Mouse (Mus musculus) cortical plate, adult 2 months (tissue): ENCODE results near the gene Orai2. TPM values are rescaled to one million over a fixed set of nuclear protein-coding genes. Genes with fewer than 3 reads are reported as not detected.
A peak's percentile ranks its signal among the peaks of the same experiment; 100 is the strongest.
"Not testable (repeated sequence)": the region's sequence is repeated elsewhere in the genome, so short reads cannot be mapped to it uniquely, and the experiment has no call there.

Source experiments
- H3K27ac ChIP-seq: fragments of 200-500 bp; 2 replicates; pipeline ENCODE4 v1.5.1; 2012; ENCODE audit warnings: low read length, control low read depth, inconsistent platforms; ENCODE audit not compliant: insufficient read depth
- H3K4me1 ChIP-seq: fragments of 200-500 bp; 2 replicates; pipeline ENCODE4 v1.6.1; 2011; ENCODE audit warnings: low read length; ENCODE audit not compliant: control insufficient read depth, insufficient read depth
- H3K4me3 ChIP-seq: fragments of 200-500 bp; 2 replicates; pipeline ENCODE4 v1.5.1; 2011; ENCODE audit warnings: mild to moderate bottlenecking, low read length, control low read depth; ENCODE audit not compliant: insufficient read depth
- CTCF ChIP-seq: fragments of 200-500 bp; IDR thresholded peaks from 2 replicates; pipeline ENCODE4 v1.5.1; 2011; ENCODE audit warnings: mild to moderate bottlenecking, control low read depth, low read length; ENCODE audit not compliant: insufficient read depth; ENCODE audit errors: extremely low read depth
- POLR2A ChIP-seq: fragments of 200-500 bp; IDR thresholded peaks from 2 replicates; pipeline ENCODE4 v1.6.1; 2011; ENCODE audit warnings: mild to moderate bottlenecking, low read length, control low read depth; ENCODE audit not compliant: insufficient read depth; ENCODE audit errors: extremely low read depth
- polyA plus RNA-seq: library from polyadenylated mRNA; depleted of rRNA; stranded (reverse); fragments of >200 nt; gene quantifications from 2 replicates; pipeline ENCODE4 v1.2.3, GENCODE M21; 2012

The Orai2 gene
- polyA plus RNA-seq, 1 experiment = 54.6 TPM

GRCm38 (mm10) chr5:136173606-136174463 is 3.3 kb upstream of the Orai2 start:
- Histone ChIP-seq H3K27ac (no peak overlapping the region), H3K4me1 (no peaks in the 10 kb centered on the region), H3K4me3 (no peak overlapping the region)
- TF ChIP-seq POLR2A (no peak), CTCF (no peak)

- TF ChIP-seq POLR2A (no peak), CTCF (no peak)
- no peak overlapping the region for H3K27ac ChIP-seq
These were observed 2.4 kb upstream of the Orai2 start for GRCm38 (mm10) chr5:136172939-136173338.

GRCm38 (mm10) chr5:136171363-136172341 is 1.1 kb upstream of the Orai2 start:
- H3K4me3 ChIP-seq = peak overlapping the region; percentile 48; the same call in 1 of the 2 replicates
- TF ChIP-seq POLR2A (no peak), CTCF (no peak)
- H3K4me1 ChIP-seq = no peaks in the 10 kb centered on the region
- no peak overlapping the region for H3K27ac ChIP-seq

More at GRCm38 (mm10) chr5:136172939-136173338, 2.4 kb upstream of the Orai2 start:
- H3K4me3 ChIP-seq = no peak overlapping the region
- H3K4me1 ChIP-seq = no peaks in the 10 kb centered on the region

GRCm38 (mm10) chr5:136169626-136170511 is 644 bp downstream of the Orai2 start:
- no peak overlapping the region for H3K27ac ChIP-seq
- no peak for TF ChIP-seq POLR2A
- no peak for TF ChIP-seq CTCF
- peak overlapping the region; percentile 48 for H3K4me3 ChIP-seq
- H3K4me1 ChIP-seq = no peaks in the 10 kb centered on the region

- no peaks in the 10 kb centered on the region for H3K4me1 ChIP-seq
- H3K4me3 ChIP-seq = no peak overlapping the region
- H3K27ac ChIP-seq = no peak overlapping the region
- TF ChIP-seq CTCF (peak; percentile 12; the same call in 1 of the 2 replicates), POLR2A (no peak)
These were observed 2.4 kb downstream of the Orai2 start for GRCm38 (mm10) chr5:136168071-136168470.

GRCm38 (mm10) chr5:136167296-136167695 is 3.2 kb downstream of the Orai2 start:
- H3K4me3 ChIP-seq = no peak overlapping the region
- H3K27ac ChIP-seq = no peak overlapping the region
- TF ChIP-seq CTCF (no peak), POLR2A (no peak)
- H3K4me1 ChIP-seq = no peaks in the 10 kb centered on the region

DNA sequence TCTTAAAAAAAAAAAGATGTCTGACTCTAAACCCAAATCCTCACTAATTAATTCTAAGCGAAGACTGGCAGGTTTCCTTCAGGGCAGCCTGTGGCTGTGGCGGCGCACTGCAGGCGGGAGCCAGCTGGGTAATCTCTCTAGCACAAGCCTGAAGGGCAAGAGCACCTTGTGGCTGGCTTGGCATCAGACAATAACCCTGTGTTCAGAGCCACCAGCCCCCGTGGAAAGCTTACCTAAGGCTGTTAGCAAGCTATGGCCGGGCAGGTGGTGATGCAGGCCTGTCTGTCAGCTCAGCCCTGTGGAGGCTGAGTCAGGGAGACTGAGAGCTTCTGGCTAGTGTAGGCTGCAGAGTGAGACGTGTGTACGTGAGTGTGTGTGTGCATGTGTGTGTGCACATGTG is 5.3 kb downstream of the Orai2 start:
- TF ChIP-seq CTCF = no peak
- TF ChIP-seq POLR2A = no peak
- Histone ChIP-seq H3K4me3 (no peak overlapping the region), H3K27ac (no peak overlapping the region), H3K4me1 (no peaks in the 10 kb centered on the region)

DNA sequence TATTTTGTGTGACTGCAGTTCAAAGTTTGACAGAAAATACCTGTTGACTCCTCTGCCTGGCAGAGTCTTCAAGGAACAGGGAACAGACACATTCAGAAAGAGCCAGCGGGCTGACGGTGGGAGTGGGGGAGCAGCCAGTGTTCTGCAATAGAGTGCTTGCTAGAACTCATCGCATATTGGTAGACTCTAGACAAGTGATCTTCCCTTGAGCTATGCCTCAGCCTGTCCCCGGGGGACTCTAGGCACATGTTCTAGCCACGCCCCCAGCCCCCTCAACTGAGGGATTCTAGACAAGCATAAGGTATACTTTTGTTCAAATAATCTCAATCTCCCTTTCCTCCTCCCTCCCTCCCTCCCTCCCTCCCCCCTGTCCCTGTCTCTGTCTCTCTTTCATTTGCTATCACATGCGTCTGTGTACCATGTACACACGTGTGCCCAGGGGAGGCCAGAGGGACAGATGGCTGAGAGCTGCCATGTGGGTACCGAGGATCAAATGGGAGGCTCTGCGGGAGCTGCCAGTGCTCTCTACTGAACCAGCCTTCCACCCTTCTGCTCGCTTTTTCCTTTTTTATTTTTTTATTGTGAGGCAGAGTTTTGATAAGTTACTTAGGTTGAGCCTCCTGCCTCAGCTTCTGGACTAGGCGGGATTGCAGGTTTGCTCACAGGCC is 6.6 kb downstream of the Orai2 start:
- TF ChIP-seq CTCF (no peak), POLR2A (no peak)
- Histone ChIP-seq H3K27ac (no peak overlapping the region), H3K4me1 (no peaks in the 10 kb centered on the region), H3K4me3 (no peak overlapping the region)

- not testable (repeated sequence) for H3K27ac ChIP-seq, H3K4me3 ChIP-seq, H3K4me1 ChIP-seq
These were observed 10.4 kb downstream of the Orai2 start for GRCm38 (mm10) chr5:136160084-136160483.
